1 mouse cellular context compared by ENCODE assay signal in the genomic region with DNA sequence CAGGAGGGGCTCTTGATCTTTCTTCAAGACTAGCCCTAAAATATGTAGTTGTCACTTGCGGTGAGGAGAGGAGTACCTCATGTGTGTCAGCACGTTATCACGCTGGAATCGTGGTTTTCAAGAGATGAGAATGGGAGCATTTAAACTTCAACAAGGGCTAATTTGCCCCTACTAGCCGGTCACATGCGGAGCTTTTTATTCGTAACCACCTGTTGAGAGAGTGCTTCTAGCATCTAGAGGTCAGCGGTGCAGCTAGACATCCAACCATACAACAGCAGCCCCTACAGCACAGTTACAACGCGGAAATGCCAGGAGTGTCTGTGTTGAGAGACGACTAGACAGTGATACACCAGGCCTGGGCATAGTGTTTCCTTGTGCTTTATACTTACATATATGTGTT.
A peak's percentile ranks its signal among the peaks of the same experiment; 100 is the strongest.
TF ChIP-seq lines count a peak whose summit lies in the region.

No protein-coding gene starts in this region.

TF ChIP-seq in CH12.LX, 34 proteins besides CTCF, POLR2A, EP300 and RAD21 (continued from another document):
- TF ChIP-seq JUND (conservative IDR thresholded peaks at IDR 0.05; ENCODE audit: low read depth, low read length) (no peak), USF2 (conservative IDR thresholded peaks at IDR 0.05; ENCODE audit: low read depth, low read length) (no peak), ZMIZ1 (IDR thresholded peaks at IDR 0.05; ENCODE audit: low read depth, low read length) (no peak), KAT2A (IDR thresholded peaks at IDR 0.05; ENCODE audit: insufficient replicate concordance, low read length) (no peak), UBTF (IDR thresholded peaks at IDR 0.05; ENCODE audit: low read depth, low read length) (no peak), ETS1 (conservative IDR thresholded peaks at IDR 0.05; ENCODE audit: low read depth, low read length) (no peak), ZC3H11A (IDR thresholded peaks at IDR 0.05; ENCODE audit: low read depth, low read length) (no peak), PAX5 (IDR thresholded peaks at IDR 0.05; ENCODE audit: low read length) (no peak), GABPA (IDR thresholded peaks at IDR 0.05; ENCODE audit: insufficient replicate concordance, low read depth, low read length) (no peak), TCF12 (IDR thresholded peaks at IDR 0.05; ENCODE audit: low read depth, low read length) (no peak), ZKSCAN1 (IDR thresholded peaks at IDR 0.05; ENCODE audit: borderline replicate concordance, low read depth, low read length) (no peak), E2F4 (IDR thresholded peaks at IDR 0.05; ENCODE audit: insufficient replicate concordance, low read depth, low read length) (no peak), NELFE (IDR thresholded peaks at IDR 0.05; ENCODE audit: low read depth, low read length) (no peak), MXI1 (IDR thresholded peaks at IDR 0.05; ENCODE audit: low read depth, low read length) (0 out of 2 replicates have a peak, but pooled peaks have one; percentile 15), MAFK (IDR thresholded peaks at IDR 0.05; ENCODE audit: insufficient replicate concordance, low read length) (no peak), MAZ (IDR thresholded peaks at IDR 0.05; ENCODE audit: low read depth, low read length) (no peak), POLR2AphosphoS2 (IDR thresholded peaks at IDR 0.05; ENCODE audit: low read depth, low read length) (no peak), ELF1 (IDR thresholded peaks at IDR 0.05; ENCODE audit: low read depth, low read length) (peak; percentile 60)
TF ChIP-seq in CH12.LX: peak in this region for 5.
